Mouse (Mus musculus) heart, postnatal 0 days (tissue): ENCODE measurements around the gene Ralgps2.

Experiments used
- CTCF ChIP-seq: IDR thresholded peaks from 2 replicates; pipeline ENCODE4 v1.5.1; 2016; ENCODE audit warnings: antibody characterized with exemption, control low read depth, low read depth
- EP300 ChIP-seq: IDR thresholded peaks from 2 replicates; pipeline ENCODE4 v1.6.1; 2016; ENCODE audit warnings: antibody characterized with exemption, low read depth

DNA sequence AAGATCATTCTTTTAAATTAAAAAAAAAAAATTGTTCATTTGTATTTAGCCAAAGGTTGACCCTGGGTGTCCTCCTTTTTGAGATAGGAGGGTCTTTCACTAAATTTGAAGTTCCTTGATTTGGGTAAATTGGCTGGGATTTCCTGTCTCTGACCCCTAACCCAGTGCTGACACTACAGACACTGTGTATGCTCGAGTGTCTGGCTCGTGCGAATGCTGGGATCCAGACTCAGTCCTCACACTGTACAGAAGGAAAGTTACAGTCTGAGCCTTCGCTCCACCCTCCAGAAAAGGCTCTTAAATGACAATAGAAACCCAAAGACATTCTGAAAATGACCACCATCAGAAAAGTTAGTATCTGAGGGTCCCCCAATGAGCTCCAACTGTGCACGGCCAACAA, 86.6 kb downstream of the Ralgps2 start:
- TF ChIP-seq CTCF, result no peak
- TF ChIP-seq EP300, result no peak
